Mouse (Mus musculus) macrophage (primary cell): ENCODE results near the gene Tmem79. TPM values are rescaled to one million over a fixed set of nuclear protein-coding genes. Genes with fewer than 3 reads are reported as not detected.
"Not testable (repeated sequence)": the region's sequence is repeated elsewhere in the genome, so short reads cannot be mapped to it uniquely, and the experiment has no call there.

ENCODE experiments used
- H3K27ac ChIP-seq: fragments of 350-480 bp; formaldehyde crosslinking; 2 replicates; pipeline ENCODE4 v1.9.0; 2021
- H3K36me3 ChIP-seq: fragments of 350-480 bp; formaldehyde crosslinking; 2 replicates; pipeline ENCODE4 v1.9.0; 2021; ENCODE audit errors: inconsistent target
- H3K4me3 ChIP-seq: fragments of 350-480 bp; formaldehyde crosslinking; 2 replicates; pipeline ENCODE4 v1.9.0; 2021; ENCODE audit errors: inconsistent target
- H3K79me2 ChIP-seq: fragments of 350-480 bp; formaldehyde crosslinking; 2 replicates; pipeline ENCODE4 v1.9.0; 2021; ENCODE audit errors: inconsistent target
- WGBS: methylation state at CpG from one replicate; pipeline ENCODE4 v1.1.7; 2026; ENCODE audit warnings: inconsistent platforms; ENCODE audit not compliant: missing documents; 5-methylcytosine and 5-hydroxymethylcytosine counted together
- polyA plus RNA-seq: library from polyadenylated mRNA; stranded (reverse); fragments of 250-400 nt; gene quantifications from 3 replicates; pipeline ENCODE4 v1.2.4, GENCODE M21; 2018; ENCODE audit warnings: inconsistent platforms

The Tmem79 gene
- polyA plus RNA-seq, 1 experiment from 2014 or later = 0.13 TPM

DNA sequence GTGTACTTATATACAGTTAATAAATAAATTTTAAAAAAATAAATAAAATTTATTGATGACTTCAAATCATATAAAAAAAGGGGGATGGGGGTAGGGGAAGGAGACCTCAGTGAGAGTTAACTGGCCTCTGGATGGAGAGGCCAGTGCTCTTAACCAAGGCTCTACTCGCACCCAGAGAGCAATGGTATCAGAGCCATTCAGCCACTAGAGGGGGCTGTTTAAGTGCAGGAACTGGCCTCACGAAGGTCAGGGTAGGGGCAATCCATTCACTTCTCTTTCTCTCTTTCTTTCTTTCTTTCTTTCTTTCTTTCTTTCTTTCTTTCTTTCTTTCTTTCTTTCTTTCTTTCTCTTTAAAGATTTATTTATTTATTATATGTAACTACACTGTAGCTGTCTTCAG, 4.7 kb downstream of the Tmem79 start:
- WGBS = 13% methylated on average over 2 of the region's 2 CpGs
- Histone ChIP-seq H3K4me3 (no peak overlapping the region), H3K36me3 (peaks cover 25% of the 10 kb centered on the region), H3K27ac (no peak overlapping the region), H3K79me2 (peaks cover 23% of the 10 kb centered on the region)

DNA sequence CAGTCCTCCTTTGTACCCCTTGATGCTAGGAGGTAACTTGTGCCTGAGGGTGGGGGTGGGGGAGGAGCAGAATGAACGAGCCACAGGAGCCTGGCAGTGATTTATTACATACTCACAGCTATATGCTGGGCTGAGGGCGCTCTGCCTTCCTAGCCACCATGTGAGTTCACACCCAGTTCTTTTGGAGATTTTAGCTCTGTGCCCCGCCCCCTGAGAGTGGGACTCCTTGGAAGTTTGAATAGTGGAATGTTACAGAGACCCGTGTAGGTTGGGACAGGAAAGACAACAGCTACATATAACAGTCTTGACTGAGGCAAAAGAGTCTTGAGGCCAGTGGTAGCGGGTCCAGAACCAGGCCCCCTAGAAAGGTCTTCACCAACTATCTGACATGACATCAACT, 7.0 kb downstream of the Tmem79 start:
- Histone ChIP-seq H3K27ac (no peak overlapping the region), H3K36me3 (peaks cover 25% of the 10 kb centered on the region), H3K4me3 (no peak overlapping the region), H3K79me2 (peaks cover 39% of the 10 kb centered on the region)
- WGBS = 84% methylated on average over 5 of the region's 5 CpGs

DNA sequence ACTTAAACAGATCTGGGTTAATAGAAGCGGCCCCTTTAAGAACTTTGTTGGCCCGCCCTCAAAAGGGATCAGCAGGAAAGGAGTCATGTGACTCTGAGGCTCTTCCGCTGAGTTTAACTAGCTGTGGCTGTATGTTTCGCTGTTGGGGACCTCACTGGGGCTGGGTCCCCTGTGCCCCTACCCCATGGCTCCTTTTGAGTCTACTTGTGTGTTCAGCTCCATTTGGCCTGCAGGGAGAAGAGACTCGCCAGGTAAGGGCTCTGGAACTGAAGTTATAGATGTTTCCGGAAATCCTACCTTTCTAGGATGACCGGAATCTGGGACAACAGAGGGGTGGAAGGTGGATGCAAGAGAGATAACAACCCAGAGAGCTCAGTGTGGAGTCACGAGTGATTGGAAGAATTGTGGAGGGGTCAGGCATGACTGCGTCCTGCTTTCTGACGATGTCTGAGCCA, 11.0 kb downstream of the Tmem79 start, which contains the start of gene Glmp:
Glmp (plus strand) TSS at position 73 of the 455 bp plus-strand sequence.
- WGBS = 2% methylated on average over 10 of the region's 10 CpGs
- peak within 1 kb of the TSS; percentile 98 for H3K4me3 ChIP-seq
- H3K27ac ChIP-seq = peak within 1 kb of the TSS; percentile 91
- H3K79me2 ChIP-seq = peaks cover 39% of the 10 kb centered on the region
- peaks cover 49% of the 10 kb centered on the region for H3K36me3 ChIP-seq

DNA sequence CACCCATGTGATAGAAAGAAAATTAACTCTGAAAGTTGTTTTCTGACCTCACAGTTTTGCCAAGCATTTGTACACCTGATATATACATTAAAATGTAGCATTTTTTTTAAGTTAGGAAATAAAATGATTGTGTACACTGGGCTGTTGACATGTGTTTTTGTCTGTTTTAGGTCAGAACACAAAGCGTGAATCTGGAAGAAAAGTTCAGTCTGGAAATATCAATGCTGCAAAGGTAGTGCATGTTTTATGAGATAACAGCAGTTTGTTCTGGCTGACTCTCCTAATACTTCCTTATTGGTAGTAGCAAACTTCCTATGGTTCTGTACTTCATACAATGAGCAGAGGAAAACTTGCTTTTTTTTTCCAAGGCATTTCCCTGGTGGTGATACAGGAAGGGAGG, 36.8 kb downstream of the Tmem79 start:
- Histone ChIP-seq H3K4me3 (no peak overlapping the region), H3K79me2 (peaks cover 37% of the 10 kb centered on the region), H3K36me3 (peaks cover 43% of the 10 kb centered on the region), H3K27ac (no peak overlapping the region)
- 89% methylated on average over 1 of the region's 1 CpGs for WGBS

DNA sequence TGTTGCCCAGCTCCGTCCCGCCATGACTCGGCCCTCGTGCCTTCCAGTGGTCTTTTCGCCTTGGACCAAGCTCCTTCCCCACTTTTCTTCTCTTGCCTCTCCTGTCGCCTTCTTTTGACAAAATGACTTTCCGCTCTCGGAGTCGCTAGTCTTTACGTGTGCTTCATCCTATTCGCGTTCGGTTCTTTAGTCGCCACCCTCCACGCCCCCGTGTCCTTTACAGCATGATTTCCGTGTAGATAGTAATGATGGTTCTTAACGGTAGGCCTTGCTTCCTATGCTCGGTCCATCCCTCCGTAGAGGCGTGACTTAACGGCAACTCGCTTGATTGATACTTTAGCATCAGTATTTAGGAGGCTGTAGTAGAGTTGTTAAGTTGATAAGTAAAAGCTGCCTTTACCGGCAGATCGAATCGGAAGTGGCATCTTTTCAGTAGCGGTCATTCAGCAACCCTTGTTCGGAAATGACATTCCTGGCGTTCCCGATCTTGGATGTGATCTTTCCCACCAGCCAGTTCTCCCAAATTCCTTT, 38.6 kb downstream of the Tmem79 start:
- peaks cover 37% of the 10 kb centered on the region for H3K79me2 ChIP-seq
- H3K4me3 ChIP-seq = peak overlapping the region; percentile 100
- WGBS = under 1% methylated on average over 28 of the region's 30 CpGs
- H3K36me3 ChIP-seq = peaks cover 25% of the 10 kb centered on the region
- H3K27ac ChIP-seq = peak overlapping the region; percentile 82

DNA sequence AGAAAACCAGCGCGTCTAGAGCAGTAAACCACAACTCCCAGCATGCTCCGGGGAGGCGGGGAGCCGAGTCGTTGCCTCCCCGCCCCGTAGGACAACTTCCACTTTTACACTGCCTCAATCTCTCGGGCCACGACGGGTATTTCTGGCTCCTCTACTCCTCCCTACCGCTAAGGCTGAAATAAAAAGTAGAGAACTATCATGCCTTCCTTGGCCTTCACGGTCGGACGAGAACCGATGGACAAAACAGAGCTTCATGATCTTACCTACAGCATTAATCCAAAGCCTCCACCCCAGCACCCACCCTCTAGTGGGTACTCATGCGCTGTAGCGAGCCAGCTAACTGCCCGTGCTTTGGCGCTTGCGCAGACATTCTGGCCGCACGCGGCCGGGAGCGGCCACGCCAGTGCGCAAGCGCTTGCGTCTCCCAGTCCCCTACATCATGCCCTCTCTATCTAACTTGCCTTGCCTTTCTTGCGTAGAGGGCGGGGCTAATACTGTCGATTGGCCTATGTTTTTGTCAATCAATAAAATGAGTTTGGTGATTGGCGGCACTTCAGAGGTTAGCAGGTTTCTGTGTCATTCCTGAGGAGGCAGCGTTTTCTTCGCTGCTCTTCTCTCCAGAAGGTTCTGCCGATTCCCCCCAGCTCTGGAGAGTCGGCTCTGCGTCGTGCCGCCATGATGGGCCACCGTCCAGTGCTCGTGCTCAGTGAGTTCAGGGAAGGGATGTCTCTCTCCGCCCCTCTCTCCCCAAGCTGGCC, 39.2 kb downstream of the Tmem79 start, which contains the start of the genes Tsacc and Cct3:
Tsacc (minus strand) TSS at position 439 of the 758 bp plus-strand sequence.
Cct3 (plus strand) TSS at position 556 of the 758 bp plus-strand sequence.
- Histone ChIP-seq H3K36me3 (peaks cover 21% of the 10 kb centered on the region), H3K79me2 (peaks cover 37% of the 10 kb centered on the region), H3K4me3 (peak within 1 kb of the TSS; percentile 100), H3K27ac (peak within 1 kb of the TSS; percentile 82)
- WGBS = under 1% methylated on average over 44 of the region's 44 CpGs

DNA sequence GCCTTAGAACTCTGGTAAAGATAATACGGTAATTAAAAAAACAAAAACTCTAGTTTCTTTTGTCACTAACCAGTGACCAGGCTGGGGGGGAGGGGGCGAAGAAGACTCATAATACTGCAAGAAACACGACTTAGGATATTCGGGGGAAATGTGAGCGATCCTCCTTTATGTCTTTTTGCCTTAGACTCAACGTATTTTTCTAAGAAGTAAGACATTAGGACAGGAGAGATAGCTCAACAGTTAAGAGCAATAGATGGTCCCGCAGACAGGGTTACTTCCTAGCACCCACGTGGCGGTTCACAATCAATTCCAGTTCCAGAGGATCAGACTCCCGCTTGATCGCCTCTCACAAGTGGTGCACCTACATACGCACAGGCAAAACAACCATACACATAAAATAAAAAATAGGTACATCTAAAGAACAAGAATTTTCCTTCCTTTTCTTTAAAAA, 39.8 kb downstream of the Tmem79 start:
- peak overlapping the region; percentile 100 for H3K4me3 ChIP-seq
- H3K79me2 ChIP-seq = peaks cover 37% of the 10 kb centered on the region
- H3K27ac ChIP-seq = peak overlapping the region; percentile 79
- WGBS = 2% methylated on average over 12 of the region's 12 CpGs
- H3K36me3 ChIP-seq = peaks cover 17% of the 10 kb centered on the region

DNA sequence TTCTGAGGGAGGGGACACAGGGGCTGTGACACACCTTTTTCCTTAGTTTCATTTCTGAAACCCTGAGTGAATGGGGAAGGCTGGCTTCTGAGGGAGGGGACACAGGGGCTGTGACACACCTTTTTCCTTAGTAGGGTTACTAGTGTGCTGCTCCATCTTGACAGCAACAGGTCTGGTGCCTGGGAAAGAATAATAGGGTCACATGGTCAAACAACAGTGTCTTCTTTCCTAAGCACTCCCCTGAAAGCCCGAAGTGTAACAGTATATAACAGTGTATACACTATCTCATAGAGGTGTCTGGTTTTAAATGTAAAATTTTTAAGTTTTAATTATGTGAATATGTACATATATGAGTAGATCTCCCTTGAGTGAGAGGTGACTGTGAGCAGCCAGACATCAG, 40.7 kb downstream of the Tmem79 start:
- WGBS = 33% methylated on average over 1 of the region's 1 CpGs
- not testable (repeated sequence) for H3K36me3 ChIP-seq, H3K4me3 ChIP-seq, H3K27ac ChIP-seq
- peaks cover 33% of the 10 kb centered on the region for H3K79me2 ChIP-seq

DNA sequence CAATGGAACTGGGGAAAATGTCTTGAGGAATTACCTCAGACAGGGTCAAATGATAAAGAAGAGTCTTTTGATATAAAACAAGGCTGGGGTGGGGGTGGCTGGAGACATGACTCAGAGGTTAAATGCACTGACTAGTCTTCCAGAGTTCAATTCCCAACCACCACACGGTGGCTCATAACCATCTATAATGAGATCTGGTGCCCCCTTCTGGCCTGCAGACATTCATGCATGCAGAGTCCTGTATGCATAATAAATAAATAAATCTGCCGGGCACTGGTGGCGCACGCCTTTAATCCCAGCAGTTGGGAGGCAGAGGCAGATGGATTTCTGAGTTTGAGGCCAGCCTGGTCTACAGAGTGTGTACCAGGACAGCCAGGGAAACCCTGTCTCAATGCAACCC, 44.0 kb downstream of the Tmem79 start:
- Histone ChIP-seq H3K79me2 (no peaks in the 10 kb centered on the region), H3K4me3 (no peak overlapping the region), H3K27ac (no peak overlapping the region), H3K36me3 (no peaks in the 10 kb centered on the region)
- WGBS = 64% methylated on average over 4 of the region's 4 CpGs

DNA sequence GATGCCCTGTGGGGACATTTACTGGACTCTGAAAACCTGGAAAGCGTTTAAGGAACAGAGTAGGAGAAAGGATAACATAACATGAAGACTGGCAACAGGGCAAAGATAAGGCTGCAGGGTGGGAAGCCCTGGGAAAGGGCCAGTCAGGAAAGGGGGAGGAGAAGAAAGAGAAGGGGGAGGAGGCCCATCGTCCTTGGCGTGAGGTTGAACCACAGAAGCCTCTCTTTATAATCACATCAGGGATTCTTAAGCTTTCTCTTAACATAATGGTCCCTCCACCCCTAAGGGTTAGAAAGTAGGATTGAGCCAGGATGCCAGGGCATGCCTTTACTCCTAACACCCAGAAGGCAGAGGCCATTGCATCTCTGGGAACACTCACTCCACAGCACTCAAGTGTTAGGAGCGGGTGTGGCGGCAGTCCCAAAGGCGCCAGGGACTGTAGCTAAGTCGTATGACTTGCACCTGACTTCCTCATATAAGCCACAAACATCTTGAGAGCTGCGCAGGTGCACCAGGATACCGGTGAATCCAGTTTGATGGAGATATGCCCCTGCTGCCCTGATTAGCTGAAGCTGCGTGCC, 47.7 kb downstream of the Tmem79 start:
- not testable (repeated sequence) for H3K79me2 ChIP-seq, H3K4me3 ChIP-seq, H3K27ac ChIP-seq, H3K36me3 ChIP-seq
- WGBS = 96% methylated on average over 6 of the region's 10 CpGs

DNA sequence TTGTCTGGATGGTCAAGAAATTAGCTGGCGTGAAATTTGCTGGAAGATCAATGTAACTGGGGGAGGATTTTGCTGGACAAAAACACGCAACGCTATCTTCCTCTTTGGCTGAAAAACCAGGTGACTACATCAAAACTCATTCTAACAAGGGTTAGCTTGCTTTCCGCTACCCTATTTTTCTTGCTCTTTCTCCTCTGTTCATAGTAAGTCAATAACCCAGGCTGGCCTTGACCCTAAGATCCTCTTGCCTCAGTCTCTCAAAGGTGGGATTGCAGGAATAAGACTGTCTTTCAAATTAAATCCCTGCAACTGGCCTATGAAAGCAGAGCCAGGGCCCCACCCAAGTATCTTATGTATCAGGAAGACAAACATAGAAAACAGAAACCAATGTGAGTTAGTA, 48.8 kb downstream of the Tmem79 start, which contains the start of gene Gm38392:
Gm38392 (minus strand) TSS at position 101 of the 400 bp plus-strand sequence.
- H3K36me3 ChIP-seq = no peaks in the 10 kb centered on the region
- no peak within 1 kb of the TSS for H3K4me3 ChIP-seq
- no peaks in the 10 kb centered on the region for H3K79me2 ChIP-seq
- H3K27ac ChIP-seq = no peak within 1 kb of the TSS
- WGBS = 92% methylated on average over 4 of the region's 4 CpGs

DNA sequence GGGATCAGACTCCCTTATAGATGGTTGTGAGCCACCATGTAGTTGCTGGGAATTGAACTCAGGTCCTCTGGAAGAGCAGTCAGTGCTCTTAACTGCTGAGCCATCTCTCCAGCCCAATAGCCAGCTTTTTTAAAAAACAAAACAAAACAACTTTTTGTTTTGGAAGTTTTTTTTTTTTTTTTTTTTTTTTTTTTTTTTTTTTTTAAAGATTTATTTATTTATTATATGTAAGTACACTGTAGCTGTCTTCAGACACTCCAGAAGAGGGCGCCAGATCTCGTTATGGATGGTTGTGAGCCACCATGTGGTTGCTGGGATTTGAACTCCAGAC, 50.4 kb downstream of the Tmem79 start:
- H3K4me3 ChIP-seq, H3K36me3 ChIP-seq, H3K79me2 ChIP-seq, H3K27ac ChIP-seq: not testable (repeated sequence)
- no CpG with 5 or more reads among the region's 2 CpGs for WGBS

DNA sequence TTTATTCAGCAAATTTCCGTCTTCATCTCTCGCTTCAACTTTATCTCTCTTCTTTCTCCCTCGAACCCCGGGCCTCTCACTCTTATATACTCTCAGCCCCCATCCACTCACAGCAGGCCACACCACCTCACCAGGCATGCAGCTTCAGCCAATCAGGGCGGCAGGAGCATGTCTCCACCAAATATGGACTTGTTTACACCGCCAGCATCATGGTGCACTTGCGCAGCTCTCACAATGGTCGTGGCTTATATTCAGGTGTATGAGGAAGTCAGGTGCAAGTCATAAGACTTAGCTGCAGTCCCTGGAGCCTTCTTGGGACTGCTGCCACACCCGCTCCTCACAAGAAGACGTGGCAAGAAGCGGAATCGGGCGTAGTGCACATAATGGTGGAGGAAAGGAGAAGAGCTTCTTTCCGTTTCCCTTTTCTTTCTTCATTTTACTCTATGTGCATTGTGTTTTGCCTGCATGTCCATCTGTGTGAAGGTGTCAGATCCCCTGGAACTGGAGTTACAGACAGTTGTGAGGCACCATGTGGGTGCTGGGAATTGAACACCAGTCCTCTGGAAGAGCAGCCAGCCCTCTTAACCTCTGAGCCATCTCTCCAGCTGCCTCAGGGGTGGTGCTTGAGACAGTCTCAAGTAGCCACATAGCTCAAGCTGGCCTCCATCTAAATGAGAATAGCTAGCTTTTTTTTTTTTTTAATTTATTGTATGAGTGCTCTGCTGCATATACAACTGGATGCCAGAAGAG, 51.0 kb downstream of the Tmem79 start:
- H3K27ac ChIP-seq, H3K36me3 ChIP-seq, H3K4me3 ChIP-seq, H3K79me2 ChIP-seq: not testable (repeated sequence)
- WGBS = 98% methylated on average over 12 of the region's 14 CpGs

DNA sequence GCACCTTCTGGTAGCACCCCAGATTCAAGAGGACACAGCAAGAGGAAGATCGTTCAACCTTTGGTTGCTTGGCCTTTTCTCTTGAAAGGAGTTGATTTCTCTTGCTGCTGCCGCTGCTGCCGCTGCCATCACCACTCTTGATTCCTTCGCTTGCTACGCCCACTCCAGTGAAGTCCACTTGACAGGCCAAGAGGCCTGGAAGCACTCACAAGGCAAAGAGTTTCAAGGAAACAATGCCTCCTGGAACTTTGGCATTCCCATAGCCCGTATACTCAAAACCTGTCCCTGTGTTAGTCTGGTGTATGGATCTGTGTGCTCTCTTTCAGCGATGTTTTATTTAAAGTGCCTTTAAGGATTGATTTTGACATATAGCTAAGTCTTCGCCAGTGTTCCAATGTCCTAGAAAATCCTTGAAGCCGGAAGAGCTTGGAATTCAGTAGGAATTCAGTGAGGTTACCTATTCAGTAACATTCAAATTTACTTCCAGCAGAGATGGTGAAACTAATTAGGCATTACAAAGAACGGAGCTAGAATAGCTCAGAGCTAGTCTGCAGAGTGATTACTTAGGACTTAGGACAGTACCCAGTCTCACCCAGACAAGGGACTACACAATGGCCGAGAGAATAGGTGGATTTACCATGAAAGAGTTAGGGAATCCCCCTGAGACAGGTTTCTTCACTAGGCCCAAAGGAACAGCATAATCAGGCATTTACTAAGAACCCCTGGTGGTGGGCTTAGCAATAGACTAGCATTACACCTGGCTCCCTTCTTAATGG, 54.6 kb downstream of the Tmem79 start:
- H3K27ac ChIP-seq, H3K36me3 ChIP-seq, H3K4me3 ChIP-seq, H3K79me2 ChIP-seq: not testable (repeated sequence)
- 92% methylated on average over 10 of the region's 11 CpGs for WGBS
